Comparison of ENCODE assay signal across 29 mouse cellular contexts in genomic region chr14:8016951-8017350, GRCm38 (mm10). TPM values are rescaled to one million over a fixed set of nuclear protein-coding genes. Genes with fewer than 3 reads are reported as not detected.
A peak's percentile ranks its signal among the peaks of the same experiment; 100 is the strongest.
DNase-seq lines count a peak whose midpoint lies in the region; ATAC-seq lines count a peak whose summit lies in the region.
"Had no signal": no experiment of that assay in that cellular context is flagged by ENCODE, and none has a peak within 500 bp of the region (broad histone marks: within the 10 kb centered on the region; RNA-seq: fewer than 3 reads in every experiment).

No protein-coding gene starts in this region.

- no peak overlapping the region for H3K4me2 ChIP-seq in kidney, embryonic 14.5 days (replicated peaks; ENCODE audit: low read depth, low read length)
- peak overlapping the region; percentile 18 for H3K4me2 ChIP-seq in liver, embryonic 11.5 days
- H3K4me2 ChIP-seq: embryonic facial prominence, embryonic 15.5 days; heart, embryonic 12.5 days; hindbrain, embryonic 13.5 days; limb, embryonic 12.5 days; lung, embryonic 15.5 days; midbrain, embryonic 11.5 days had no signal

- H3K9me3 ChIP-seq in kidney, embryonic 14.5 days (ENCODE audit: control insufficient read depth, low read length), result no peaks in the 10 kb centered on the region
- H3K9me3 ChIP-seq in liver, embryonic 11.5 days (ENCODE audit: control insufficient read depth, low read length), result no peaks in the 10 kb centered on the region
- H3K9me3 ChIP-seq: embryonic facial prominence, embryonic 15.5 days; heart, embryonic 12.5 days; hindbrain, embryonic 13.5 days; limb, embryonic 12.5 days; lung, embryonic 15.5 days had no signal

- no peak for DNase-seq in kidney, adult 8-10 months
- no peak for DNase-seq in liver, embryonic 11.5 days (ENCODE audit: low spot score)
- DNase-seq in spleen, adult 18-20 months, result no peak
- no peak for DNase-seq in adrenal gland, postnatal 36 days
- no peak for DNase-seq in cerebellum, postnatal 10 days
- DNase-seq: cerebellum, adult 11 months; cerebellum, postnatal 25 days; heart, postnatal 14 days; lung, postnatal 4 days; thymus, postnatal 14 days had no signal

- ATAC-seq in kidney, embryonic 14.5 days (ENCODE audit: low FRiP score, low TSS enrichment), result no peak
- peak; percentile 87 for ATAC-seq in liver, embryonic 11.5 days (replicated peaks; ENCODE audit: low FRiP score)
- ATAC-seq in megakaryocyte progenitor cell, adult 5-6 weeks (replicated peaks; ENCODE audit: poor library complexity), result peak; percentile 50
- ATAC-seq: forebrain, embryonic 16.5 days; inflammation-experienced regulatory T-cells, adult 6 months had no signal

- H3K9ac ChIP-seq in kidney, embryonic 14.5 days (ENCODE audit: low read depth, low read length), result no peak overlapping the region
- H3K9ac ChIP-seq in liver, embryonic 11.5 days (ENCODE audit: low read depth, low read length), result no peak overlapping the region
- H3K9ac ChIP-seq: embryonic facial prominence, embryonic 15.5 days; heart, embryonic 12.5 days; hindbrain, embryonic 13.5 days; limb, embryonic 12.5 days; lung, embryonic 15.5 days had no signal

- no peaks in the 10 kb centered on the region for H3K4me1 ChIP-seq in kidney, embryonic 14.5 days (ENCODE audit: control insufficient read depth, insufficient read depth, low read length)
- peaks cover 16% of the 10 kb centered on the region for H3K4me1 ChIP-seq in brown adipose tissue, adult 24 weeks (ENCODE audit: control insufficient read depth, insufficient read depth, insufficient read length, low read length)
- H3K4me1 ChIP-seq in liver, embryonic 11.5 days (replicated peaks; ENCODE audit: control insufficient read depth, insufficient read depth, low read length), result peaks cover 8% of the 10 kb centered on the region
- H3K4me1 ChIP-seq: heart, embryonic 12.5 days; hindbrain, embryonic 13.5 days; lung, embryonic 15.5 days had no signal

- H3K27ac ChIP-seq in kidney, embryonic 14.5 days (ENCODE audit: low read depth, low read length), result peak overlapping the region; percentile 37; the same call in 1 of the 2 replicates
- H3K27ac ChIP-seq in brown adipose tissue, adult 24 weeks (replicated peaks; ENCODE audit: low read depth, low read length), result peak overlapping the region; percentile 50
- peak overlapping the region; percentile 7; the same call in 1 of the 2 replicates for H3K27ac ChIP-seq in liver, embryonic 11.5 days (ENCODE audit: low read depth, low read length)
- H3K27ac ChIP-seq: embryonic facial prominence, embryonic 15.5 days; hindbrain, embryonic 13.5 days; limb, embryonic 12.5 days; lung, embryonic 15.5 days had no signal

- H3K36me3 ChIP-seq in kidney, embryonic 14.5 days (ENCODE audit: control insufficient read depth, insufficient read depth, low read length), result no peaks in the 10 kb centered on the region
- H3K36me3 ChIP-seq in liver, embryonic 11.5 days (ENCODE audit: control insufficient read depth, insufficient read depth, low read length), result no peaks in the 10 kb centered on the region
- H3K36me3 ChIP-seq: embryonic facial prominence, embryonic 15.5 days; heart, embryonic 12.5 days; limb, embryonic 12.5 days; lung, embryonic 15.5 days had no signal

- H3K4me3 ChIP-seq in kidney, embryonic 14.5 days (ENCODE audit: low read length), result no peak overlapping the region
- no peak overlapping the region for H3K4me3 ChIP-seq in brown adipose tissue, adult 24 weeks (ENCODE audit: insufficient read depth, low read depth, low read length)
- H3K4me3 ChIP-seq in liver, embryonic 11.5 days (ENCODE audit: low read depth, low read length), result no peak overlapping the region
- H3K4me3 ChIP-seq: embryonic facial prominence, embryonic 15.5 days; heart, embryonic 12.5 days; hindbrain, embryonic 13.5 days; limb, embryonic 12.5 days; lung, embryonic 15.5 days had no signal

- H3K27me3 ChIP-seq in kidney, embryonic 14.5 days (ENCODE audit: control insufficient read depth, insufficient read depth, low read length), result no peaks in the 10 kb centered on the region
- no peaks in the 10 kb centered on the region for H3K27me3 ChIP-seq in liver, embryonic 11.5 days (replicated peaks; ENCODE audit: control insufficient read depth, insufficient read depth, low read length)
- H3K27me3 ChIP-seq: CH12.LX; embryonic facial prominence, embryonic 15.5 days; heart, embryonic 12.5 days; hindbrain, embryonic 13.5 days; limb, embryonic 12.5 days; lung, embryonic 15.5 days had no signal

- 64% methylated on average over 1 of the region's 1 CpGs for WGBS in kidney, embryonic 14.5 days
- 74% methylated on average over 1 of the region's 1 CpGs for WGBS in liver, embryonic 11.5 days

RNA-seq across cellular contexts. Expression of gene Abhd6, which starts 14.2 kb away (rescaled TPM):
- 25.4 and 25.7 TPM in 2 replicates for polyA plus RNA-seq in kidney, embryonic 14.5 days (2014; fragmentation: Nextera tagmentation; extraction: Ambion mirVana)
- 40.4 and 42.1 TPM in 2 replicates for polyA plus RNA-seq in brown adipose tissue, adult 24 weeks (2012; ENCODE audit: insufficient read depth, insufficient read length, missing spikeins)
- 11.9 and 15.0 TPM in 2 replicates for polyA plus RNA-seq in liver, embryonic 11.5 days (2014; fragmentation: Nextera tagmentation; extraction: Ambion mirVana)
- 0.47 and 0.56 TPM in 2 replicates for total RNA-seq in megakaryocyte progenitor cell, adult 5-6 weeks (2015)
- 0.54 TPM in 2 replicates for total RNA-seq in megakaryocyte progenitor cell, adult 5-6 weeks (2017)
- total RNA-seq in adrenal gland, postnatal 36 days (2021), result 100 to 1,000 TPM in 1 of 2 experiments, 10 to 100 TPM in 1; 70.4 to 108 TPM
- total RNA-seq: MEL had no signal

RNA-seq across cellular contexts. Expression of gene Dnase1l3, which starts 22.6 kb away (rescaled TPM):
- polyA plus RNA-seq in kidney, embryonic 14.5 days (2014; fragmentation: Nextera tagmentation; extraction: Ambion mirVana), result 0.14 and 0.31 TPM in 2 replicates
- not detected in 2 replicates for polyA plus RNA-seq in brown adipose tissue, adult 24 weeks (2012; ENCODE audit: insufficient read depth, insufficient read length, missing spikeins)
- polyA plus RNA-seq in liver, embryonic 11.5 days (2014; fragmentation: Nextera tagmentation; extraction: Ambion mirVana), result 0.73 and 0.79 TPM in 2 replicates
- 0.05 and 0.12 TPM in 2 replicates for total RNA-seq in megakaryocyte progenitor cell, adult 5-6 weeks (2015)
- total RNA-seq in megakaryocyte progenitor cell, adult 5-6 weeks (2017), result not detected in 2 replicates
- under 1 TPM; 0.20 to 0.43 TPM for total RNA-seq in adrenal gland, postnatal 36 days (2021)
- total RNA-seq: layer of hippocampus, postnatal 14 days; left cerebral cortex, postnatal 10 days; MEL had no signal
- polyA plus RNA-seq: limb, embryonic 12.5 days; neural tube, embryonic 11.5 days had no signal

RNA-seq across cellular contexts. Expression of gene Gm45521, which starts 59.9 kb away (rescaled TPM):
- polyA plus RNA-seq in kidney, embryonic 14.5 days (2014; fragmentation: Nextera tagmentation; extraction: Ambion mirVana), result not detected in 2 replicates
- polyA plus RNA-seq in brown adipose tissue, adult 24 weeks (2012; ENCODE audit: insufficient read depth, insufficient read length, missing spikeins), result not detected in 2 replicates
- polyA plus RNA-seq in liver, embryonic 11.5 days (2014; fragmentation: Nextera tagmentation; extraction: Ambion mirVana), result not detected in 2 replicates
- total RNA-seq in megakaryocyte progenitor cell, adult 5-6 weeks (2015), result not detected in 2 replicates
- not detected in 2 replicates for total RNA-seq in megakaryocyte progenitor cell, adult 5-6 weeks (2017)
- total RNA-seq in adrenal gland, postnatal 36 days (2021), result not detected
- total RNA-seq: CH12.LX; gastrocnemius, postnatal 4 days; heart, postnatal 14 days; layer of hippocampus, postnatal 14 days; MEL; monocyte, adult 5-6 weeks had no signal
- polyA plus RNA-seq: embryonic facial prominence, embryonic 15.5 days; heart, embryonic 12.5 days; inflammation-experienced regulatory T-cells, adult 6 months; limb, embryonic 12.5 days; lung, embryonic 15.5 days; neural tube, embryonic 11.5 days; stomach, embryonic 14.5 days had no signal
